Mouse (Mus musculus) thymus, adult 18-20 months (tissue): ENCODE data around the gene M6pr.

Experiments
- DNase-seq, 2 experiments: peaks; one replicate each; pipeline ENCODE4 v3.0.0; 2022; ENCODE audit warnings: mixed read lengths in 2 of 2

The M6pr gene

GRCm38 (mm10) chr6:122308505-122309393, at the start of gene M6pr:
Gene M6pr (plus strand): TSS chr6:122308720.
- DNase-seq: peak; percentile 96 to 98

GRCm38 (mm10) chr6:122262543-122262942, 46.0 kb upstream of the M6pr start:
- DNase-seq: no peak

GRCm38 (mm10) chr6:122268561-122268960, 40.0 kb upstream of the M6pr start:
- DNase-seq: no peak

GRCm38 (mm10) chr6:122269170-122269569, 39.4 kb upstream of the M6pr start:
- DNase-seq: no peak

- DNase-seq: no peak
Observed at GRCm38 (mm10) chr6:122270152-122270551, 38.4 kb upstream of the M6pr start.

GRCm38 (mm10) chr6:122274546-122274945, 34.0 kb upstream of the M6pr start:
- no peak for DNase-seq

- no peak for DNase-seq
Observed at GRCm38 (mm10) chr6:122276565-122276964, 32.0 kb upstream of the M6pr start.

GRCm38 (mm10) chr6:122282782-122283181, 25.7 kb upstream of the M6pr start, which contains the start of gene Klrg1:
Gene Klrg1 (minus strand): TSS chr6:122282882.
- no peak for DNase-seq

GRCm38 (mm10) chr6:122283429-122283828, 25.1 kb upstream of the M6pr start:
- DNase-seq: no peak

- DNase-seq: no peak
Observed at GRCm38 (mm10) chr6:122284304-122284703, 24.2 kb upstream of the M6pr start.

- no peak for DNase-seq
Observed at GRCm38 (mm10) chr6:122284823-122285222, 23.7 kb upstream of the M6pr start.

- no peak for DNase-seq
Observed at GRCm38 (mm10) chr6:122288263-122288662, 20.3 kb upstream of the M6pr start.

- DNase-seq: no peak
Observed at GRCm38 (mm10) chr6:122289313-122289712, 19.2 kb upstream of the M6pr start.

GRCm38 (mm10) chr6:122290253-122290652, 18.3 kb upstream of the M6pr start:
- no peak for DNase-seq

GRCm38 (mm10) chr6:122291264-122291663, 17.3 kb upstream of the M6pr start:
- no peak for DNase-seq

- no peak for DNase-seq
Observed at GRCm38 (mm10) chr6:122291735-122292134, 16.8 kb upstream of the M6pr start.

GRCm38 (mm10) chr6:122292184-122292583, 16.3 kb upstream of the M6pr start:
- no peak for DNase-seq

- DNase-seq: no peak
Observed at GRCm38 (mm10) chr6:122293121-122293520, 15.4 kb upstream of the M6pr start.

- no peak for DNase-seq
Observed at GRCm38 (mm10) chr6:122293796-122294195, 14.7 kb upstream of the M6pr start.

- no peak for DNase-seq
Observed at GRCm38 (mm10) chr6:122294290-122294689, 14.2 kb upstream of the M6pr start.

- no peak for DNase-seq
Observed at GRCm38 (mm10) chr6:122295242-122295641, 13.3 kb upstream of the M6pr start.

GRCm38 (mm10) chr6:122296918-122297278, 11.6 kb upstream of the M6pr start:
- DNase-seq: no peak

- DNase-seq: no peak
Observed at GRCm38 (mm10) chr6:122297279-122298222, 11.0 kb upstream of the M6pr start.

- no peak for DNase-seq
Observed at GRCm38 (mm10) chr6:122298223-122298609, 10.3 kb upstream of the M6pr start.
